Mouse (Mus musculus) lung, embryonic 16.5 days (tissue): ENCODE results near the gene Cdk14. TPM values are rescaled to one million over a fixed set of nuclear protein-coding genes. Genes with fewer than 3 reads are reported as not detected.
A peak's percentile ranks its signal among the peaks of the same experiment; 100 is the strongest.

Experiments
- ATAC-seq: fragments of 200-750 bp; cut with Nextera tagmentation; 2 replicates; pipeline ENCODE4 v1.8.0; 2017; ENCODE audit warnings: low read depth, mild to moderate bottlenecking, moderate library complexity
- H3K27ac ChIP-seq: fragments of 300-500 bp; sonication (generic); 2 replicates; pipeline ENCODE4 v1.5.1; 2014; ENCODE audit warnings: mild to moderate bottlenecking, control low read depth, low read length
- H3K27me3 ChIP-seq: fragments of 300-500 bp; sonication (generic); 2 replicates; pipeline ENCODE4 v1.6.1; 2014; ENCODE audit warnings: low read depth, low read length, mixed read lengths; ENCODE audit not compliant: control insufficient read depth, insufficient read depth
- H3K36me3 ChIP-seq: fragments of 300-500 bp; sonication (generic); 2 replicates; pipeline ENCODE4 v1.6.1; 2014; ENCODE audit warnings: low read length; ENCODE audit not compliant: control insufficient read depth, insufficient read depth
- H3K4me1 ChIP-seq: fragments of 300-500 bp; sonication (generic); replicated peaks from 2 replicates; pipeline ENCODE4 v1.6.1; 2014; ENCODE audit warnings: low read length, mixed read lengths; ENCODE audit not compliant: control insufficient read depth, insufficient read depth
- H3K4me2 ChIP-seq: fragments of 300-500 bp; sonication (generic); 2 replicates; pipeline ENCODE4 v1.6.1; 2014; ENCODE audit warnings: low read depth, low read length, control low read depth
- H3K4me3 ChIP-seq: fragments of 300-500 bp; sonication (generic); 2 replicates; pipeline ENCODE4 v1.5.1; 2014; ENCODE audit warnings: mild to moderate bottlenecking, low read length, control low read depth
- H3K9ac ChIP-seq: fragments of 300-500 bp; sonication (generic); 2 replicates; pipeline ENCODE4 v1.6.1; 2014; ENCODE audit warnings: low read length, control low read depth
- H3K9me3 ChIP-seq: fragments of 300-500 bp; sonication (generic); 2 replicates; pipeline ENCODE4 v1.6.1; 2016; ENCODE audit warnings: low read length; ENCODE audit not compliant: control insufficient read depth
- WGBS: fragments of 180-500 bp; shearing (Covaris S2); extraction: QIAGEN DNeasy Blood & Tissue Kit; methylation state at CpG from one replicate; pipeline ENCODE4 v1.1.7; 2014; 5-methylcytosine and 5-hydroxymethylcytosine counted together
- polyA plus RNA-seq: library from polyadenylated mRNA; unstranded; fragments of >200 nt; fragmentation: Nextera tagmentation; extraction: Ambion mirVana; gene quantifications from 2 replicates; pipeline ENCODE4 v1.2.1, GENCODE M21; 2015

Cdk14 gene
- polyA plus RNA-seq, 1 experiment from 2014 or later = 28.6 TPM

- H3K9me3 ChIP-seq = no peaks in the 10 kb centered on the region
- H3K4me2 ChIP-seq = no peak overlapping the region
- no peak overlapping the region for H3K9ac ChIP-seq
- H3K27ac ChIP-seq = no peak overlapping the region
- no peak for ATAC-seq
- WGBS = 66% methylated on average over 4 of the region's 4 CpGs
- H3K4me1 ChIP-seq = peaks cover 4% of the 10 kb centered on the region; the same call in 1 of the 2 replicates
- H3K27me3 ChIP-seq = no peaks in the 10 kb centered on the region
- peaks cover 2% of the 10 kb centered on the region; the same call in 1 of the 2 replicates for H3K36me3 ChIP-seq
- H3K4me3 ChIP-seq = no peak overlapping the region
These were observed 549.9 kb downstream of the Cdk14 start for GRCm38 (mm10) chr5:4870041-4870726.

- no peak overlapping the region for H3K27ac ChIP-seq
- H3K36me3 ChIP-seq = peaks cover 2% of the 10 kb centered on the region; the same call in 1 of the 2 replicates
- H3K4me2 ChIP-seq = no peak overlapping the region
- no peaks in the 10 kb centered on the region for H3K27me3 ChIP-seq
- no peaks in the 10 kb centered on the region for H3K9me3 ChIP-seq
- H3K4me3 ChIP-seq = no peak overlapping the region
- 50% methylated on average over 6 of the region's 6 CpGs for WGBS
- H3K9ac ChIP-seq = no peak overlapping the region
- H3K4me1 ChIP-seq = peaks cover 4% of the 10 kb centered on the region; the same call in 1 of the 2 replicates
- ATAC-seq = no peak
These were observed 551.5 kb downstream of the Cdk14 start for GRCm38 (mm10) chr5:4868563-4869120.

GRCm38 (mm10) chr5:4867849-4868562 is 552.1 kb downstream of the Cdk14 start:
- 72% methylated on average over 6 of the region's 6 CpGs for WGBS
- Histone ChIP-seq H3K9ac (no peak overlapping the region), H3K4me1 (peaks cover 4% of the 10 kb centered on the region; the same call in 1 of the 2 replicates), H3K27ac (no peak overlapping the region), H3K4me2 (no peak overlapping the region), H3K36me3 (peaks cover 2% of the 10 kb centered on the region; the same call in 1 of the 2 replicates), H3K9me3 (no peaks in the 10 kb centered on the region), H3K4me3 (no peak overlapping the region), H3K27me3 (no peaks in the 10 kb centered on the region)
- no peak for ATAC-seq

- Histone ChIP-seq H3K4me3 (no peak overlapping the region), H3K9ac (no peak overlapping the region), H3K9me3 (no peaks in the 10 kb centered on the region), H3K27ac (no peak overlapping the region), H3K36me3 (peaks cover 2% of the 10 kb centered on the region; the same call in 1 of the 2 replicates), H3K4me1 (peaks cover 4% of the 10 kb centered on the region; the same call in 1 of the 2 replicates), H3K27me3 (no peaks in the 10 kb centered on the region), H3K4me2 (no peak overlapping the region)
- no peak for ATAC-seq
- WGBS = 71% methylated on average over 8 of the region's 8 CpGs
These were observed 553.2 kb downstream of the Cdk14 start for GRCm38 (mm10) chr5:4866945-4867344.

- H3K9ac ChIP-seq = no peak overlapping the region
- no peak overlapping the region for H3K27ac ChIP-seq
- no peaks in the 10 kb centered on the region for H3K9me3 ChIP-seq
- H3K36me3 ChIP-seq = peaks cover 2% of the 10 kb centered on the region; the same call in 1 of the 2 replicates
- ATAC-seq = peak; percentile 20; the same call in 1 of the 2 replicates
- H3K27me3 ChIP-seq = no peaks in the 10 kb centered on the region
- no peak overlapping the region for H3K4me3 ChIP-seq
- H3K4me1 ChIP-seq = peaks cover 4% of the 10 kb centered on the region; the same call in 1 of the 2 replicates
- WGBS = 44% methylated on average over 1 of the region's 1 CpGs
- H3K4me2 ChIP-seq = no peak overlapping the region
These were observed 554.0 kb downstream of the Cdk14 start for GRCm38 (mm10) chr5:4866099-4866498.

GRCm38 (mm10) chr5:4861592-4861991 is 558.5 kb downstream of the Cdk14 start:
- no peak for ATAC-seq
- Histone ChIP-seq H3K4me2 (no peak overlapping the region), H3K36me3 (no peaks in the 10 kb centered on the region), H3K4me1 (peaks cover 6% of the 10 kb centered on the region; the same call in 1 of the 2 replicates), H3K4me3 (no peak overlapping the region), H3K27ac (peak overlapping the region; percentile 61), H3K9me3 (no peaks in the 10 kb centered on the region), H3K27me3 (no peaks in the 10 kb centered on the region), H3K9ac (no peak overlapping the region)
- 68% methylated on average over 9 of the region's 9 CpGs for WGBS

- Histone ChIP-seq H3K36me3 (no peaks in the 10 kb centered on the region), H3K9ac (no peak overlapping the region), H3K9me3 (no peaks in the 10 kb centered on the region), H3K4me1 (peaks cover 6% of the 10 kb centered on the region; the same call in 1 of the 2 replicates), H3K27me3 (no peaks in the 10 kb centered on the region), H3K4me3 (no peak overlapping the region), H3K27ac (peak overlapping the region; percentile 61; the same call in 1 of the 2 replicates), H3K4me2 (no peak overlapping the region)
- WGBS = 98% methylated on average over 2 of the region's 2 CpGs
- ATAC-seq = no peak
These were observed 559.0 kb downstream of the Cdk14 start for GRCm38 (mm10) chr5:4861141-4861540.

GRCm38 (mm10) chr5:4858032-4858641 is 562.0 kb downstream of the Cdk14 start:
- H3K36me3 ChIP-seq = no peaks in the 10 kb centered on the region
- H3K9ac ChIP-seq = no peak overlapping the region
- H3K4me1 ChIP-seq = peaks cover 11% of the 10 kb centered on the region
- H3K4me2 ChIP-seq = no peak overlapping the region
- no peaks in the 10 kb centered on the region for H3K9me3 ChIP-seq
- H3K4me3 ChIP-seq = no peak overlapping the region
- WGBS = 51% methylated on average over 5 of the region's 5 CpGs
- peak overlapping the region; percentile 73 for H3K27ac ChIP-seq
- ATAC-seq = peak; percentile 83
- H3K27me3 ChIP-seq = no peaks in the 10 kb centered on the region

GRCm38 (mm10) chr5:4853503-4853902 is 566.6 kb downstream of the Cdk14 start:
- Histone ChIP-seq H3K4me3 (no peak overlapping the region), H3K9ac (no peak overlapping the region), H3K4me1 (peaks cover 20% of the 10 kb centered on the region), H3K9me3 (no peaks in the 10 kb centered on the region), H3K27ac (peak overlapping the region; percentile 94), H3K36me3 (no peaks in the 10 kb centered on the region), H3K27me3 (no peaks in the 10 kb centered on the region), H3K4me2 (no peak overlapping the region)
- ATAC-seq = no peak
- 68% methylated on average over 2 of the region's 2 CpGs for WGBS
